Mouse (Mus musculus): Measurements from ENCODE around the gene Ddn. TPM values are rescaled to one million over a fixed set of nuclear protein-coding genes. Genes with fewer than 3 reads are reported as not detected.

Gene Ddn
- polyA plus RNA-seq (2012; fragmentation: generic; extraction: Trizol), result 0.11 TPM

DNA sequence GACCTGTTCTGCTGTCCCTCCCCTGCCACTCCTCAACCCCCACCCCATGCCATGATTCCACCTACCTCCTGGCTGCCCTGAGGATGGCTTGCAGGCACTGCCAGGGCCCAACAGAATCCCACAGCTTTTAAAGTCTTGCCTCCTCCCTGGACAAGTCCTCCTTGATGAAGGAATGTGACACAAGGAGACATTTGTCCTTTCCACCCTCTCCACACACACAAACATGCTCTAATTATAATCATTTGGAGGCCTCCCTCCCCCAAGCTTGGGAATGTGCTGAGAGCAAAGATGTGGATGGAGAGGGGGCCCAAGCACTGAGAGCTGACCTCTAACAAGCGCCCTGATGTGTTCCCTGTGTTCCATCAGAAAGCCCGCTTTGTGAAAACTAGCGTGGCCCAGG lies at the start of gene Ddn:
Ddn (minus strand) TSS at position 101 of the 400 bp plus-strand sequence.
- Histone ChIP-seq H3K4me3 (no peak within 1 kb of the TSS), H3K27me3 (ENCODE audit: control insufficient read depth, insufficient read depth, insufficient read length) (peaks cover 21% of the 10 kb centered on the region), H3ac (ENCODE audit: control insufficient read depth, insufficient read length) (no peak within 1 kb of the TSS), H3K79me2 (ENCODE audit: control insufficient read depth, insufficient read depth) (no peaks in the 10 kb centered on the region), H3K4me2 (ENCODE audit: low read depth) (peak within 1 kb of the TSS; percentile 61), H3K36me3 (ENCODE audit: control insufficient read depth, insufficient read depth) (peaks cover 20% of the 10 kb centered on the region)
- no peak for TF ChIP-seq MYOG (IDR thresholded peaks at IDR 0.05; ENCODE audit: control insufficient read depth in 1 of 3, insufficient read depth in 1 of 3, insufficient read length in 2 of 3, low read depth in 2 of 3)
- no peak for TF ChIP-seq MYOD1 (IDR thresholded peaks at IDR 0.05; ENCODE audit: control insufficient read depth in 1 of 3, insufficient read length in 2 of 3, low read depth in 2 of 3)
- no peak for TF ChIP-seq USF1 (IDR thresholded peaks at IDR 0.05; ENCODE audit: low read depth)
- TF ChIP-seq MAX (IDR thresholded peaks at IDR 0.05; ENCODE audit: low read depth), result no peak

DNA sequence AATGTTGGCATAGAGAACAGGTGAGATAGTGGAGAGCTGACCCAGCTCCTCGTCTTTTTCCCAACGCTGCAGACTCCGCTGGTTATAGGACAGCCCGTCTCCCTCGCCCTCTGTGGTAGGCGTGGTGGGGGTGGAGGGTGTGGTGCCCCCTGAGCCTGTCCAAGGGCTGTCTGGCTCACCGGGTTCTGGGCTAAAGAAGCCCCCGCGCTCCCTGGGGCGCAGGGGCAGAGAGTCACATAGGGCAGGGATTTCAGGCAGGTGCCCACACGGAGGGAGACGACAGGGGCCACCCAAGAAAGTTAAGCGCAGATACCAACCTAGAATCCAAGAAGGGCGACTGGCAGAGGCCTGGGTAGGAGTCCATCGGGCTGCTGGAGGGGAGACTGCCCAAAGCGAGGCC lies 44.9 kb upstream of the Ddn start:
- Histone ChIP-seq H3K4me3 (no peak overlapping the region), H3ac (ENCODE audit: control insufficient read depth, insufficient read length) (no peak overlapping the region), H3K36me3 (ENCODE audit: control insufficient read depth, insufficient read depth) (peaks cover 65% of the 10 kb centered on the region), H3K4me2 (ENCODE audit: low read depth) (no peak overlapping the region), H3K27me3 (ENCODE audit: control insufficient read depth, insufficient read depth, insufficient read length) (no peaks in the 10 kb centered on the region), H3K79me2 (ENCODE audit: control insufficient read depth, insufficient read depth) (peaks cover 6% of the 10 kb centered on the region)
- TF ChIP-seq USF1 (IDR thresholded peaks at IDR 0.05; ENCODE audit: low read depth) (no peak), REST (IDR thresholded peaks at IDR 0.05; ENCODE audit: insufficient read depth, insufficient read length) (no peak), SRF (IDR thresholded peaks at IDR 0.05; ENCODE audit: control insufficient read depth, insufficient read length, low read depth) (no peak), MYOG (IDR thresholded peaks at IDR 0.05; ENCODE audit: control insufficient read depth in 1 of 3, insufficient read depth in 1 of 3, insufficient read length in 2 of 3, low read depth in 2 of 3) (no peak), TCF12 (IDR thresholded peaks at IDR 0.05; ENCODE audit: insufficient read depth, poor library complexity, severe bottlenecking) (no peak), E2F4 (IDR thresholded peaks at IDR 0.05; ENCODE audit: insufficient read depth) (no peak), POLR2A (IDR thresholded peaks at IDR 0.05; ENCODE audit: insufficient read length, low read depth) (no peak)

DNA sequence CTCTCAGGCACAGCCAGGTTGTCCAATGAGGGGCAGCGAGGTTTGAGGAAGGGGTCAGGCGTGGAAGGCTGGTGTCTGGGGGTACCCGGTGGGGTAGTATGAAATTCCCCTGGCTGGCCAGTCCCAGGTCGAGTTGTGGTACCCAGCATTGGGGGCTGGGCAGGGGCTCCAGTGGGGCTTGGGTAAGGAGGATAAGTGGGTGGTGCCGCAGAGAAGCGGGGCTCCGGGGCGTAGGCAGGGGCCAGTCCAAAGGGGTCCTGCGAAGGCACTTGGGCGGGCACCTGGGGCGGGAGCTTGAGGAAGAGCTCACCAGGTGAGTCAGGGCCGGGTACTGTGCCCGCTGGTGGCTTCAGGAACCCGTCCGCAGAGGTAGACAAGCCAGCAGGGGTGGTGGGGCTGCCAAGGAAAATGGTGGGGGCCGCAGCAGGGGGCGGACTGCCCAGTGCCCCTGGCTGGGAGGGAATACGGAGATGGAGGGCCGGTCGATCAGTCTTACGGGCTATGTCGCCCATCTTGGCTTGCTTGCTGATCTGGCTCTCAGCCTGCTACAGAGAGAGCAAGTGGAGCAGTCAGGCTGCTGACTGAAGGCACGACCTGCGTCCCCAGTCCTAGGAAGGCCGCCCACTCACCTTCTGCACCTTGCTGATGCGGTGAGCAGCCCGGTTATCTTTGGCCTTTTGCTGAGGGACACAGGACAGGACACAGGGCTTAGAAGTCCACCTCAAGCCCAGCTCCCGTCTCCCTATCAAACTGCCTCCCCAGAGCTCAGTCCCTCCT lies 44.1 kb upstream of the Ddn start:
- peak; percentile 36 for TF ChIP-seq POLR2AphosphoS2 (IDR thresholded peaks at IDR 0.05; ENCODE audit: insufficient read length, low read depth)
- no peak for TF ChIP-seq CEBPB (IDR thresholded peaks at IDR 0.05; ENCODE audit: insufficient read depth, poor library complexity, severe bottlenecking)
- no peak for TF ChIP-seq MAX (IDR thresholded peaks at IDR 0.05; ENCODE audit: low read depth)
- no peak for TF ChIP-seq SRF (IDR thresholded peaks at IDR 0.05; ENCODE audit: control insufficient read depth, insufficient read length, low read depth)
- TF ChIP-seq REST (IDR thresholded peaks at IDR 0.05; ENCODE audit: insufficient read depth, insufficient read length), result no peak
- Histone ChIP-seq H3K4me2 (ENCODE audit: low read depth) (no peak overlapping the region), H3K4me3 (no peak overlapping the region), H3K27me3 (ENCODE audit: control insufficient read depth, insufficient read depth, insufficient read length) (no peaks in the 10 kb centered on the region), H3K36me3 (ENCODE audit: control insufficient read depth, insufficient read depth) (peaks cover 65% of the 10 kb centered on the region), H3ac (ENCODE audit: control insufficient read depth, insufficient read length) (no peak overlapping the region), H3K79me2 (ENCODE audit: control insufficient read depth, insufficient read depth) (peaks cover 14% of the 10 kb centered on the region)

DNA sequence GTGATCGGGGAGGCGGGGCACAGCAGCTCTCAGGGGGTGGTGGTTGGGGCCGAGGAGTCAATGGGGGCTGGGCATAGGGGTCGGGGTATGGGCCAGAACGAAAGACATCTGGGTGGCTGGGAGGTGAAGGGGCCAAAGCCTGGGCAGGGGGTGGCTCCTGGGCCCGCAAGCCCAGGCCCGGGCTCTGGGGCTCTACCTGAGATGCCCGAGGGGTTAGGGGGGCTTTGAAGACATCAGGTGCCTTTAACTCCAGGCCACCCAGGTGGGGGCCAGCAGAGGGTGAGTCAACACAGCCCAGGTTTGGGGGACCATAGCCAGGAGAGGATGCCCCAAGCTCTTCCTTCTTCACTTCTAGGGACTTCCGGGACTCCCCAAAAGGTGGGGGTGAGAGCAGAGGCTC lies 43.4 kb upstream of the Ddn start:
- Histone ChIP-seq H3K79me2 (ENCODE audit: control insufficient read depth, insufficient read depth) (peaks cover 14% of the 10 kb centered on the region), H3K4me2 (ENCODE audit: low read depth) (no peak overlapping the region), H3K4me3 (no peak overlapping the region), H3ac (ENCODE audit: control insufficient read depth, insufficient read length) (no peak overlapping the region), H3K27me3 (ENCODE audit: control insufficient read depth, insufficient read depth, insufficient read length) (no peaks in the 10 kb centered on the region), H3K36me3 (ENCODE audit: control insufficient read depth, insufficient read depth) (peaks cover 66% of the 10 kb centered on the region)
- TF ChIP-seq TCF3 (IDR thresholded peaks at IDR 0.05; ENCODE audit: insufficient read length, low read depth) (no peak), POLR2AphosphoS2 (IDR thresholded peaks at IDR 0.05; ENCODE audit: insufficient read length, low read depth) (no peak), MYOG (IDR thresholded peaks at IDR 0.05; ENCODE audit: control insufficient read depth in 1 of 3, insufficient read depth in 1 of 3, insufficient read length in 2 of 3, low read depth in 2 of 3) (no peak), MYOD1 (IDR thresholded peaks at IDR 0.05; ENCODE audit: control insufficient read depth in 1 of 3, insufficient read length in 2 of 3, low read depth in 2 of 3) (no peak), CEBPB (IDR thresholded peaks at IDR 0.05; ENCODE audit: insufficient read depth, poor library complexity, severe bottlenecking) (no peak), REST (IDR thresholded peaks at IDR 0.05; ENCODE audit: insufficient read depth, insufficient read length) (no peak), MAX (IDR thresholded peaks at IDR 0.05; ENCODE audit: low read depth) (no peak), E2F4 (IDR thresholded peaks at IDR 0.05; ENCODE audit: insufficient read depth) (no peak), POLR2A (IDR thresholded peaks at IDR 0.05; ENCODE audit: insufficient read length, low read depth) (no peak), TCF12 (IDR thresholded peaks at IDR 0.05; ENCODE audit: insufficient read depth, poor library complexity, severe bottlenecking) (no peak), SRF (IDR thresholded peaks at IDR 0.05; ENCODE audit: control insufficient read depth, insufficient read length, low read depth) (no peak), USF1 (IDR thresholded peaks at IDR 0.05; ENCODE audit: low read depth) (no peak)

DNA sequence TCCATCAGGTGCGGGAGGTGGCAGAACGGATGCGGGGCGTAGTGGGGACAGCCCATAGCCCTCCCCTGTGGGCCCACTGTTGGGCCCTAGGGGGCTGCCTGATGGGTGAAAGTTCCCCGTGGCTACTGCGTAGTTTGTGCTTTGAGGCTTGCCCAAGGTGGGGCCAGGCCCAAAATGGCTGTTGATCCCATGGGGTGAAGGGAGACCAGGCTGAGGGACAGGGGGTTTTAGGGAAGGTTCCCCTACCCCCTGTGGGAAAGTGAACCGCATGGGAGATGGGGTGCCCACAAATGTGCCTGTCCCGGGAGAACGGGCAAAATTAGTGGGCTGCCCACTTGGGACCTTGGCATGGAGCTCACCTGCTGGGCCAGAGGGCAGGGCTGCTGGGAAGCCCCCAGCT lies 42.8 kb upstream of the Ddn start:
- Histone ChIP-seq H3K79me2 (ENCODE audit: control insufficient read depth, insufficient read depth) (peaks cover 14% of the 10 kb centered on the region), H3K36me3 (ENCODE audit: control insufficient read depth, insufficient read depth) (peaks cover 66% of the 10 kb centered on the region), H3K4me3 (no peak overlapping the region), H3K4me2 (ENCODE audit: low read depth) (no peak overlapping the region), H3ac (ENCODE audit: control insufficient read depth, insufficient read length) (no peak overlapping the region), H3K27me3 (ENCODE audit: control insufficient read depth, insufficient read depth, insufficient read length) (no peaks in the 10 kb centered on the region)
- TF ChIP-seq TCF12 (IDR thresholded peaks at IDR 0.05; ENCODE audit: insufficient read depth, poor library complexity, severe bottlenecking) (no peak), CEBPB (IDR thresholded peaks at IDR 0.05; ENCODE audit: insufficient read depth, poor library complexity, severe bottlenecking) (no peak), REST (IDR thresholded peaks at IDR 0.05; ENCODE audit: insufficient read depth, insufficient read length) (no peak), POLR2A (IDR thresholded peaks at IDR 0.05; ENCODE audit: insufficient read length, low read depth) (no peak), USF1 (IDR thresholded peaks at IDR 0.05; ENCODE audit: low read depth) (no peak), POLR2AphosphoS2 (IDR thresholded peaks at IDR 0.05; ENCODE audit: insufficient read length, low read depth) (no peak), MYOD1 (IDR thresholded peaks at IDR 0.05; ENCODE audit: control insufficient read depth in 1 of 3, insufficient read length in 2 of 3, low read depth in 2 of 3) (no peak), E2F4 (IDR thresholded peaks at IDR 0.05; ENCODE audit: insufficient read depth) (no peak), MYOG (IDR thresholded peaks at IDR 0.05; ENCODE audit: control insufficient read depth in 1 of 3, insufficient read depth in 1 of 3, insufficient read length in 2 of 3, low read depth in 2 of 3) (no peak), SRF (IDR thresholded peaks at IDR 0.05; ENCODE audit: control insufficient read depth, insufficient read length, low read depth) (no peak), MAX (IDR thresholded peaks at IDR 0.05; ENCODE audit: low read depth) (no peak), TCF3 (IDR thresholded peaks at IDR 0.05; ENCODE audit: insufficient read length, low read depth) (no peak)

Measured in myocyte (in vitro differentiated cells).